Mouse (Mus musculus) embryonic facial prominence, embryonic 10.5 days (tissue): Measurements from ENCODE around the gene App. TPM values are rescaled to one million over a fixed set of nuclear protein-coding genes. Genes with fewer than 3 reads are reported as not detected.

ENCODE experiments used
- DNase-seq: peaks from one replicate; pipeline ENCODE4 v3.0.0-alpha.2; 2017; ENCODE audit warnings: low spot score
- H3K27ac ChIP-seq: fragments of 300-500 bp; sonication (generic); replicated peaks from 2 replicates; pipeline ENCODE4 v1.5.1; 2016; ENCODE audit warnings: mild to moderate bottlenecking
- H3K27me3 ChIP-seq: fragments of 300-500 bp; sonication (generic); replicated peaks from 2 replicates; pipeline ENCODE4 v1.6.1; 2016; ENCODE audit warnings: low read depth, mild to moderate bottlenecking; ENCODE audit not compliant: poor library complexity, severe bottlenecking
- H3K36me3 ChIP-seq: fragments of 300-500 bp; sonication (generic); replicated peaks from 2 replicates; pipeline ENCODE4 v1.6.1; 2016; ENCODE audit warnings: mild to moderate bottlenecking, moderate library complexity
- H3K4me1 ChIP-seq: fragments of 300-500 bp; sonication (generic); 2 replicates; pipeline ENCODE4 v1.6.1; 2016
- H3K4me3 ChIP-seq: fragments of 300-500 bp; sonication (generic); 2 replicates; pipeline ENCODE4 v1.5.1; 2016; ENCODE audit warnings: mild to moderate bottlenecking, moderate library complexity
- H3K9me3 ChIP-seq: fragments of 300-500 bp; sonication (generic); 2 replicates; pipeline ENCODE4 v1.6.1; 2016; ENCODE audit warnings: mild to moderate bottlenecking
- whole genome bisulfite sequencing: fragments of 180-500 bp; shearing (Covaris S2); methylation state at CpG from one replicate; pipeline ENCODE4 v1.1.7; 2016; 5-methylcytosine and 5-hydroxymethylcytosine counted together
- polyA plus RNA-seq: library from polyadenylated mRNA; unstranded; fragments of >200 nt; fragmentation: Nextera tagmentation; extraction: Ambion mirVana; gene quantifications from 2 replicates; pipeline ENCODE4 v1.2.1, GENCODE M21; 2016

Gene App
- polyA plus RNA-seq, 1 experiment from 2014 or later, result 116 TPM

DNA sequence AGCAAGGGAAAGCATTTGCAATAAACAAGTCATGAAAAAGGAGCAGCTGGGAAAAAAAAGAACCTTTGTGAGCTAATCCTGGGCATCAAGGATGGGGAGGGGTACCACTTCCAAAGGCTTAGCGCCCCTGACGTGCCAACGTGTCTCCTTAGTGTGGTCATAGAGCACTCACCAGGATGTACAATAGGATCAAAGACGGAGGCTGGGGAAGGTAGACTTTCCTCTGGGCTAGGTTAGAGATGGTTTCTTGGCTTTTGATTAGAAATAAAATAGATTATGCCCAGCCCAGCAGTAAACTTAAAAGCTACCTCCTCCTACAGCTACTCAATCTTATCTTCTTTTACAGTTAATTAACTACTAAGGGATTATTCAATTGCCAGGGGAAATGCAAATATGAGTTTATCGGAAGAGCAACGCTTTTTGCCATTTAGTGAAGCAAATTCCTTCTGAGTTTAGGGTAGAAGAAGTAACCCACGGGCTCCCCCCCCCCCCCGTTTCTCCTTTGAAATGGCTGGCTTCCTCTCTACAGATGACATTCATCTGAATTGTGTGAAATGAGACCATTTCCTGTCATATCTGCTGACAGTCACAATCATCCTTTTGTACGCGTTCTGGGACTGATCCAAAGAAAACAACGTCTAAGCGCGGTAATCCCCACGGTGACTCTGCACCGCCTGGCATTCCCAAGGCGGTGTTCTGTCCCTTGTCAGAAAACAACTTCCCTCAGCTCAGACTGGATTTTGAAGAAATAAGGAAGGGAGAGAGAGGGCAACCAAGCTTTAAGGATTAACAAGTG lies 201.8 kb downstream of the App start:
- H3K36me3 ChIP-seq, result peaks cover 94% of the 10 kb centered on the region

GRCm38 (mm10) chr16:84969026-84969425 lies 204.5 kb downstream of the App start:
- no peaks in the 10 kb centered on the region for H3K27me3 ChIP-seq
- peaks cover 91% of the 10 kb centered on the region for H3K36me3 ChIP-seq
- 97% methylated on average over 7 of the region's 7 CpGs for WGBS
- H3K4me1 ChIP-seq, result peaks cover 7% of the 10 kb centered on the region; the same call in 1 of the 2 replicates
- no peak for DNase-seq
- H3K4me3 ChIP-seq, result no peak overlapping the region
- no peaks in the 10 kb centered on the region for H3K9me3 ChIP-seq
- H3K27ac ChIP-seq, result no peak overlapping the region

More for the DNA sequence above, 201.8 kb downstream of the App start:
- H3K27me3 ChIP-seq, result no peaks in the 10 kb centered on the region
- no peak for DNase-seq
- H3K4me3 ChIP-seq, result no peak overlapping the region
- no peak overlapping the region for H3K27ac ChIP-seq
- 68% methylated on average over 16 of the region's 16 CpGs for WGBS
- peaks cover 10% of the 10 kb centered on the region; the same call in 1 of the 2 replicates for H3K4me1 ChIP-seq
- H3K9me3 ChIP-seq, result no peaks in the 10 kb centered on the region

GRCm38 (mm10) chr16:84966983-84967382 lies 206.6 kb downstream of the App start:
- H3K4me1 ChIP-seq, result peaks cover 1% of the 10 kb centered on the region; the same call in 1 of the 2 replicates
- H3K4me3 ChIP-seq, result no peak overlapping the region
- peaks cover 88% of the 10 kb centered on the region for H3K36me3 ChIP-seq
- WGBS, result 80% methylated on average over 4 of the region's 4 CpGs
- H3K27ac ChIP-seq, result no peak overlapping the region
- no peak for DNase-seq
- no peaks in the 10 kb centered on the region for H3K27me3 ChIP-seq
- no peaks in the 10 kb centered on the region for H3K9me3 ChIP-seq

GRCm38 (mm10) chr16:84966096-84966495 lies 207.5 kb downstream of the App start:
- DNase-seq, result no peak
- no peak overlapping the region for H3K4me3 ChIP-seq
- no peak overlapping the region for H3K27ac ChIP-seq
- no peaks in the 10 kb centered on the region for H3K9me3 ChIP-seq
- no peaks in the 10 kb centered on the region for H3K27me3 ChIP-seq
- WGBS, result 90% methylated on average over 13 of the region's 13 CpGs
- H3K4me1 ChIP-seq, result no peaks in the 10 kb centered on the region
- peaks cover 90% of the 10 kb centered on the region for H3K36me3 ChIP-seq

DNA sequence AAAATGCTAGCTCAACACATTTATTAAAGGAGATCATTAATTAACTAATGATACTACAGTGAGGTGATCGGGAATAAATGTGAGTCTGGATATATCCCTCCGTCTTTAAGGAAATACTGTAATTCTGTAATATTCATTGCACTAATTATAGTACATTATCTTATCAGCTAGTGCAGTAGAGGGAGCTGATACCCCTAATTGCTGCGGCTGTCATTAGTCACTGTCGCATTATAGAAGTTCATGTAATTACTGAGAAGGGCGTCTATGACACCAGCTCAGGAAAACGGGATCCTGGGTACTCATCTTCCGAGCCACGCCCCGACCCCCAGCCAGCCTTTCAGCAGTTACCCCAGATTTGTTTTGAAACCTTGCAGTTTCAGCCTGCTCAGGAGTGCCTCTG lies 209.6 kb downstream of the App start:
- no peaks in the 10 kb centered on the region for H3K9me3 ChIP-seq
- H3K4me3 ChIP-seq, result no peak overlapping the region
- H3K27ac ChIP-seq, result no peak overlapping the region
- no peaks in the 10 kb centered on the region for H3K27me3 ChIP-seq
- H3K4me1 ChIP-seq, result no peaks in the 10 kb centered on the region
- peaks cover 91% of the 10 kb centered on the region for H3K36me3 ChIP-seq
- no peak for DNase-seq
- 90% methylated on average over 9 of the region's 9 CpGs for WGBS

GRCm38 (mm10) chr16:84963527-84963926 lies 210.0 kb downstream of the App start:
- Histone ChIP-seq H3K4me1 (no peaks in the 10 kb centered on the region), H3K27me3 (no peaks in the 10 kb centered on the region), H3K27ac (no peak overlapping the region), H3K36me3 (peaks cover 87% of the 10 kb centered on the region), H3K4me3 (no peak overlapping the region), H3K9me3 (no peaks in the 10 kb centered on the region)
- DNase-seq, result no peak
- 94% methylated on average over 12 of the region's 12 CpGs for WGBS

GRCm38 (mm10) chr16:84957253-84957652 lies 216.3 kb downstream of the App start:
- H3K36me3 ChIP-seq, result peaks cover 79% of the 10 kb centered on the region
- 58% methylated on average over 6 of the region's 6 CpGs for WGBS
- no peaks in the 10 kb centered on the region for H3K9me3 ChIP-seq
- no peaks in the 10 kb centered on the region for H3K27me3 ChIP-seq
- no peak for DNase-seq
- no peak overlapping the region for H3K27ac ChIP-seq
- no peak overlapping the region for H3K4me3 ChIP-seq
- H3K4me1 ChIP-seq, result no peaks in the 10 kb centered on the region

GRCm38 (mm10) chr16:84956690-84957089 lies 216.9 kb downstream of the App start:
- no peaks in the 10 kb centered on the region for H3K9me3 ChIP-seq
- DNase-seq, result no peak
- no peak overlapping the region for H3K4me3 ChIP-seq
- H3K27me3 ChIP-seq, result no peaks in the 10 kb centered on the region
- WGBS, result 85% methylated on average over 2 of the region's 2 CpGs
- H3K4me1 ChIP-seq, result no peaks in the 10 kb centered on the region
- H3K27ac ChIP-seq, result no peak overlapping the region
- peaks cover 78% of the 10 kb centered on the region for H3K36me3 ChIP-seq

- H3K27me3 ChIP-seq, result no peaks in the 10 kb centered on the region
- H3K4me3 ChIP-seq, result no peak overlapping the region
- H3K36me3 ChIP-seq, result peaks cover 76% of the 10 kb centered on the region
- H3K4me1 ChIP-seq, result no peaks in the 10 kb centered on the region
- H3K27ac ChIP-seq, result no peak overlapping the region
- WGBS, result 70% methylated on average over 1 of the region's 1 CpGs
- no peaks in the 10 kb centered on the region for H3K9me3 ChIP-seq
- no peak for DNase-seq
These were observed 217.7 kb downstream of the App start for GRCm38 (mm10) chr16:84955840-84956239.

GRCm38 (mm10) chr16:84955204-84955839 lies 218.2 kb downstream of the App start:
- H3K9me3 ChIP-seq, result no peaks in the 10 kb centered on the region
- peak overlapping the region; percentile 25; the same call in 1 of the 2 replicates for H3K4me3 ChIP-seq
- H3K4me1 ChIP-seq, result no peaks in the 10 kb centered on the region
- DNase-seq, result peak; percentile 85
- no peaks in the 10 kb centered on the region for H3K27me3 ChIP-seq
- H3K27ac ChIP-seq, result no peak overlapping the region
- peaks cover 74% of the 10 kb centered on the region for H3K36me3 ChIP-seq
- WGBS, result 35% methylated on average over 26 of the region's 26 CpGs

DNA sequence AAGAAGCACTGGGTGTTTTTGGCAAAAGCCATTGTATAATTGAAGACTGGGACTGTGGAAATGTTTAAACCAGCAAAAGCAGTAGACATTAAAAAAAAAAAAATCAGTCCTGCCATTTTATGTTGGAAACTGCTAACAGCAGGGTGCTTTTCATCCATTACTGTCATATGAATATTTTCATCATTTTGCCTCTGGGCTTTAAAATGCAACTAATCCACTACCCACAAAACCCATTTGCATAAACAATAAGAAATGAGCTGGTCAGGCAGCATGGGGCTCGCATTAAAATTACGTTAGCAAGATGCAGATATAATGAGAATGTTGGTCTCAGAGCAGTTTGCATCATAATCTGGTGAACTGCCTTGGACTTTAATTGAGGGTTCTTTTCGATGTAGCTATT lies 242.5 kb downstream of the App start:
- H3K27me3 ChIP-seq, result no peaks in the 10 kb centered on the region
- DNase-seq, result no peak
- H3K4me3 ChIP-seq, result no peak overlapping the region
- no peaks in the 10 kb centered on the region for H3K9me3 ChIP-seq
- 76% methylated on average over 3 of the region's 3 CpGs for WGBS
- H3K27ac ChIP-seq, result no peak overlapping the region
- H3K36me3 ChIP-seq, result no peaks in the 10 kb centered on the region
- no peaks in the 10 kb centered on the region for H3K4me1 ChIP-seq

GRCm38 (mm10) chr16:84927827-84928226 lies 245.7 kb downstream of the App start:
- Histone ChIP-seq H3K9me3 (no peaks in the 10 kb centered on the region), H3K4me3 (no peak overlapping the region), H3K27me3 (no peaks in the 10 kb centered on the region), H3K36me3 (no peaks in the 10 kb centered on the region), H3K27ac (no peak overlapping the region), H3K4me1 (no peaks in the 10 kb centered on the region)
- no peak for DNase-seq
- WGBS, result 94% methylated on average over 1 of the region's 1 CpGs
